Mouse (Mus musculus) forebrain, embryonic 10.5 days (tissue): ENCODE results near the gene Tspan18. TPM values are rescaled to one million over a fixed set of nuclear protein-coding genes. Genes with fewer than 3 reads are reported as not detected.

Experiments
- DNase-seq: peaks from one replicate; pipeline ENCODE4 v3.0.0-alpha.2; 2017; ENCODE audit warnings: low spot score; ENCODE audit errors: extremely low spot score
- H3K27ac ChIP-seq: fragments of 300-500 bp; sonication (generic); 2 replicates; pipeline ENCODE4 v1.5.1; 2016; ENCODE audit warnings: mild to moderate bottlenecking
- H3K27me3 ChIP-seq: fragments of 300-500 bp; sonication (generic); 2 replicates; pipeline ENCODE4 v1.6.1; 2016; ENCODE audit warnings: mild to moderate bottlenecking; ENCODE audit not compliant: poor library complexity, severe bottlenecking
- H3K36me3 ChIP-seq: fragments of 300-500 bp; sonication (generic); replicated peaks from 2 replicates; pipeline ENCODE4 v1.6.1; 2016; ENCODE audit warnings: mild to moderate bottlenecking, moderate library complexity
- H3K4me1 ChIP-seq: fragments of 300-500 bp; sonication (generic); 2 replicates; pipeline ENCODE4 v1.6.1; 2016
- H3K4me3 ChIP-seq: fragments of 300-500 bp; sonication (generic); 2 replicates; pipeline ENCODE4 v1.5.1; 2016; ENCODE audit warnings: mild to moderate bottlenecking, moderate library complexity
- H3K9me3 ChIP-seq: fragments of 300-500 bp; sonication (generic); 2 replicates; pipeline ENCODE4 v1.6.1; 2016; ENCODE audit warnings: mild to moderate bottlenecking, moderate library complexity
- WGBS: fragments of 180-500 bp; shearing (Covaris S2); methylation state at CpG from one replicate; pipeline ENCODE4 v1.1.7; 2016; 5-methylcytosine and 5-hydroxymethylcytosine counted together
- polyA plus RNA-seq: library from polyadenylated mRNA; unstranded; fragments of >200 nt; fragmentation: Nextera tagmentation; extraction: Ambion mirVana; gene quantifications from 2 replicates; pipeline ENCODE4 v1.2.1, GENCODE M21; 2016

Tspan18 gene
- polyA plus RNA-seq, 1 experiment from 2014 or later = 31.4 TPM

GRCm38 (mm10) chr2:93284625-93285024 is 49.7 kb downstream of the Tspan18 start:
- Histone ChIP-seq H3K27me3 (no peaks in the 10 kb centered on the region; the same call in 1 of the 2 replicates), H3K9me3 (no peaks in the 10 kb centered on the region), H3K4me1 (peaks cover 100% of the 10 kb centered on the region), H3K4me3 (no peak overlapping the region), H3K27ac (peak overlapping the region; percentile 86), H3K36me3 (peaks cover 13% of the 10 kb centered on the region)
- no peak for DNase-seq
- 71% methylated on average over 2 of the region's 2 CpGs for WGBS

DNA sequence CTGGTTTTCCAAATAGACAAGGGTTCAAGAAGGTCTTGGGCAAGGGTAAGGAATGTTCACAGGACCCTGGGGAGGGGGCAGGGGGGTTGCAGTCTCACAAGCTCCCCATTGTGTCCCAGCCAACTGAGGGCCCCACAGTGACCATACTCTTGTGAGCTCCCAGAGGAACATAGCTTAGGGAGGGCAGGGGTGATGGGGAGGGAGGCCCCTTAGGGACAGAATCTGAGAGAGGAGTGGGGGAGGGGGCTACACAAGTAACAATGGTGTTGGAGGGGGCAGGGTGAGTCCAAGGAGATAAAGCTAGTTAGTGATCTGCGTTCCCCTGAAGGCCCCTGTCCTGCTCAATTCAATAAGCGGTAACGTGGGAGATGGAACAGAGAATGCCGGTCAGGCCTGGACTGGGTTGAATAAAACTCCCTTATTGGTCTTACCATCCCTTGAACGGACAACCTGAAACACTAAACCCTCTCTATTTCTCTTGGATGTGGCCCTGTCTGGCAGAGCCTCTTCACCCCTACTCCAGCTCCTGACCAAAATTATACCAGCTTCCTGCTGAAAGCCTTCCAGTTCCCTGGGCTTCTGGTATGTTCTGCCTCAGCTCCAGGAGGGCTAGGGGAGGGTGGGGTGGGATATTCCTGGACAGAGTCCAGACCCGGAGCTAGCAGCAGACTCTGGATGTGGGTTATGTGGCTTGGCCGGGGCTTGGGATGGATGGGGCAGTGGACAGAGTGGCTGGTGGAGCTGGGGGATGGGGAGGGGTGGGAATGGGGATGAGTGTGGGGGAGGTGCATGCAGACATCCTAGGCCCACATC is 50.6 kb downstream of the Tspan18 start:
- Histone ChIP-seq H3K36me3 (peaks cover 13% of the 10 kb centered on the region), H3K9me3 (no peaks in the 10 kb centered on the region), H3K4me1 (peaks cover 100% of the 10 kb centered on the region), H3K27ac (peak overlapping the region; percentile 86), H3K4me3 (peak overlapping the region; percentile 23), H3K27me3 (no peaks in the 10 kb centered on the region; the same call in 1 of the 2 replicates)
- 18% methylated on average over 7 of the region's 7 CpGs for WGBS
- peak; percentile 57 for DNase-seq

- H3K27me3 ChIP-seq = no peaks in the 10 kb centered on the region; the same call in 1 of the 2 replicates
- 86% methylated on average over 4 of the region's 4 CpGs for WGBS
Observed at GRCm38 (mm10) chr2:93282636-93283035, 51.7 kb downstream of the Tspan18 start.

GRCm38 (mm10) chr2:93281466-93281865 is 52.8 kb downstream of the Tspan18 start:
- Histone ChIP-seq H3K4me1 (peaks cover 100% of the 10 kb centered on the region), H3K27me3 (no peaks in the 10 kb centered on the region; the same call in 1 of the 2 replicates), H3K36me3 (peaks cover 17% of the 10 kb centered on the region), H3K9me3 (no peaks in the 10 kb centered on the region), H3K27ac (peak overlapping the region; percentile 86), H3K4me3 (no peak overlapping the region)
- DNase-seq = no peak
- 86% methylated on average over 6 of the region's 6 CpGs for WGBS

More at GRCm38 (mm10) chr2:93282636-93283035, 51.7 kb downstream of the Tspan18 start:
- Histone ChIP-seq H3K4me3 (no peak overlapping the region), H3K9me3 (no peaks in the 10 kb centered on the region), H3K27ac (peak overlapping the region; percentile 86), H3K4me1 (peaks cover 100% of the 10 kb centered on the region), H3K36me3 (peaks cover 13% of the 10 kb centered on the region)
- DNase-seq = no peak

GRCm38 (mm10) chr2:93280117-93280620 is 54.1 kb downstream of the Tspan18 start:
- no peak for DNase-seq
- peaks cover 99% of the 10 kb centered on the region for H3K4me1 ChIP-seq
- H3K4me3 ChIP-seq = no peak overlapping the region
- peaks cover 24% of the 10 kb centered on the region for H3K36me3 ChIP-seq
- H3K9me3 ChIP-seq = no peaks in the 10 kb centered on the region
- WGBS = 57% methylated on average over 2 of the region's 2 CpGs
- peak overlapping the region; percentile 86 for H3K27ac ChIP-seq
- no peaks in the 10 kb centered on the region; the same call in 1 of the 2 replicates for H3K27me3 ChIP-seq

- peaks cover 99% of the 10 kb centered on the region for H3K4me1 ChIP-seq
- H3K27ac ChIP-seq = peak overlapping the region; percentile 86
- no peaks in the 10 kb centered on the region for H3K9me3 ChIP-seq
- peak; percentile 78 for DNase-seq
- WGBS = 5% methylated on average over 11 of the region's 11 CpGs
- H3K4me3 ChIP-seq = peak overlapping the region; percentile 24
- H3K36me3 ChIP-seq = peaks cover 24% of the 10 kb centered on the region
- H3K27me3 ChIP-seq = no peaks in the 10 kb centered on the region
Observed at GRCm38 (mm10) chr2:93278181-93278975, 55.9 kb downstream of the Tspan18 start.

GRCm38 (mm10) chr2:93277486-93277885 is 56.8 kb downstream of the Tspan18 start:
- Histone ChIP-seq H3K36me3 (peaks cover 19% of the 10 kb centered on the region), H3K4me3 (peak overlapping the region; percentile 24; the same call in 1 of the 2 replicates), H3K4me1 (peaks cover 99% of the 10 kb centered on the region), H3K9me3 (no peaks in the 10 kb centered on the region), H3K27me3 (no peaks in the 10 kb centered on the region), H3K27ac (peak overlapping the region; percentile 86)
- 34% methylated on average over 4 of the region's 4 CpGs for WGBS
- DNase-seq = no peak

GRCm38 (mm10) chr2:93276026-93276425 is 58.3 kb downstream of the Tspan18 start:
- Histone ChIP-seq H3K36me3 (peaks cover 12% of the 10 kb centered on the region), H3K4me3 (no peak overlapping the region), H3K27ac (peak overlapping the region; percentile 86), H3K4me1 (peaks cover 89% of the 10 kb centered on the region), H3K9me3 (no peaks in the 10 kb centered on the region), H3K27me3 (no peaks in the 10 kb centered on the region)
- 95% methylated on average over 7 of the region's 7 CpGs for WGBS
- no peak for DNase-seq

DNA sequence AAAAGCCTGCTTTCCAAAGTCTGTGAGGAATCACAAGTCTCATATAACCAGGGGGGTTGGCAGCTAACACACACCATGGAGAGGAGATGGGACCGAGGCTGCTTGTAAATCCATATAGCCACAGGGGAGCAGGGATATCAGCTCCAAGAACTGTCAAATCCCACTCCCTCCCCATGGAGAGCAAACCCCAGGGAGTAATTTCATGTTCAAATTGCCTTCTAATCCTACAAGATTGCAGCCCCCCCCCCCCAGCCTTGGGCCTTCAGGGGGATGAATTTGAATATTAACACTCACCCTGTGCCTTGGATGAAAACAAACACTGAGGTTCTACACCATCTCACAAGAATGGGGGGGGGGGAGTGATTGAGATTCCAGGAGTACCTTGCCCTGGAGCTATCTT is 60.4 kb downstream of the Tspan18 start:
- H3K9me3 ChIP-seq = no peaks in the 10 kb centered on the region
- DNase-seq = no peak
- 42% methylated on average over 1 of the region's 1 CpGs for WGBS
- peaks cover 86% of the 10 kb centered on the region for H3K4me1 ChIP-seq
- H3K36me3 ChIP-seq = peaks cover 12% of the 10 kb centered on the region
- H3K27me3 ChIP-seq = peaks cover 4% of the 10 kb centered on the region; the same call in 1 of the 2 replicates
- no peak overlapping the region for H3K4me3 ChIP-seq
- peak overlapping the region; percentile 66 for H3K27ac ChIP-seq

DNA sequence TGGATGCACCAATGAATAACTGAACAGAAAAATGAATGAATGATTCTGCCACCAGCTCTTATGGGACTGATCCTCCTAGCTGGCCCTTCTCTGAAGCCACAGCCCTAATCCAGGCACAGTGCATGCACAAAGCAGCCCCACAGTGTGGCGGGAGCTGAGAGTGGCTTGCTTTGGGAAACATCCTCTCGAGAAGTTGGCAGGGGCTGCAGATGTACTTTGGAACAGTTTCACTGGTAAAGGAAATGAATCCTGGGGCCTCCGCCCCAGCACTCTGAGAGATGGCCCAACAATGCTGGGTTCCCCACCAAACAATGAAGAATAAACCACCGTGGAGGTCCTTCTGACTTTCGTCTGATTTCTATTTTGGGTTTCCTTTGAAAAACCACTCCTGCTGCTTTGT is 64.2 kb downstream of the Tspan18 start:
- Histone ChIP-seq H3K9me3 (no peaks in the 10 kb centered on the region), H3K4me3 (no peak overlapping the region), H3K27me3 (peaks cover 20% of the 10 kb centered on the region; the same call in 1 of the 2 replicates), H3K27ac (peak overlapping the region; percentile 44; the same call in 1 of the 2 replicates), H3K36me3 (no peaks in the 10 kb centered on the region; the same call in none of the 2 replicates), H3K4me1 (peaks cover 81% of the 10 kb centered on the region)
- WGBS = 77% methylated on average over 5 of the region's 5 CpGs
- no peak for DNase-seq

DNA sequence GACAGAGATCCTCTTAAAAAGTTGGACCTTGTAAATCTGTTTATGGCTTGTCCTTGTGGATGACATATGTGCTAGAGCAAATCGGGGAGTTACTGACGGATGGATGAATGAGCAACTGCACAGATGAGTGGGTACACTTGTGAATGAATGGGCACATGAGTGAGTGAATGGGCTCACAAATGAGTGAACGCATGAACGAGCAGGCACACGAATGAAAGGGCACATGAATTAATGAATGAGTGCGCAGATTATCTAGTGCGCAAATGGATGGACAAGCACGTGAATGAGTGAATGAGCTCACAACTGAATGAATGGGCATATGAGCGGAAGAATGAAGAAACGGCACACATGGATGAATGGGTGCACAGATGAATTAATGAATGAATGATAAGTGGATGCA is 64.7 kb downstream of the Tspan18 start:
- Histone ChIP-seq H3K4me3 (no peak overlapping the region), H3K4me1 (peaks cover 76% of the 10 kb centered on the region), H3K9me3 (no peaks in the 10 kb centered on the region), H3K27me3 (peaks cover 24% of the 10 kb centered on the region; the same call in 1 of the 2 replicates), H3K36me3 (peaks cover 3% of the 10 kb centered on the region), H3K27ac (no peak overlapping the region)
- no peak for DNase-seq
- WGBS = 86% methylated on average over 10 of the region's 10 CpGs

DNA sequence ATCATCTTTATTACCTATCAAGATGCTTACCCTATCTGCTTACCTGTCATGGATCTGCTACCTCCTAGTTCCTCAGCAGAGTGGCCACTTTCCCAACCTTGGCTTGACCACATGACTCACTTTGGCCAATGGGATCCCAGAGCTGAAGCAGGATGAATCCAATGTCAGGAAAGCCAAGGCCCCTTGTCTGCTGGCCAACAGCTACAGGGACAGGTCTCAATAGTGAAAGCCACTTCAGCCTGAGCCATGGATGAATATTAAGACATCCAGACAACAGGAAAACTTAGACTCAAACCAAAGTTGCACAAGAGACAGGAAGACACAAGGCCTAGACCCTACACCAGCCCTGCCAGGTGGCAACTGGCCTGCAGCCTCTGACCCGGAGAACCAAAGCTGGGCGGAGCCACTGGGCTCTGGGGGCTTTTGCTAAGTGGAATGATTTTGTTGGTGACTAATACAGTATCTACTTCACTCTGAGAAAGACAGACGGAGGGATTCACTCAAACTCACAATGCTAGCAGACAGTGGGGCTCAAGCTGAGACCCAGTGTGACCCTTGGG is 65.5 kb downstream of the Tspan18 start:
- Histone ChIP-seq H3K4me1 (peaks cover 68% of the 10 kb centered on the region), H3K4me3 (no peak overlapping the region), H3K27me3 (peaks cover 25% of the 10 kb centered on the region; the same call in 1 of the 2 replicates), H3K9me3 (no peaks in the 10 kb centered on the region), H3K27ac (peak overlapping the region; percentile 27; the same call in 1 of the 2 replicates), H3K36me3 (peaks cover 3% of the 10 kb centered on the region)
- DNase-seq = no peak
- WGBS = 88% methylated on average over 3 of the region's 3 CpGs
